Mouse (Mus musculus): ENCODE measurements around the gene Plagl1.
A peak's percentile ranks its signal among the peaks of the same experiment; 100 is the strongest.
"Not testable (repeated sequence)": the region's sequence is repeated elsewhere in the genome, so short reads cannot be mapped to it uniquely, and the experiment has no call there.

Gene Plagl1

DNA sequence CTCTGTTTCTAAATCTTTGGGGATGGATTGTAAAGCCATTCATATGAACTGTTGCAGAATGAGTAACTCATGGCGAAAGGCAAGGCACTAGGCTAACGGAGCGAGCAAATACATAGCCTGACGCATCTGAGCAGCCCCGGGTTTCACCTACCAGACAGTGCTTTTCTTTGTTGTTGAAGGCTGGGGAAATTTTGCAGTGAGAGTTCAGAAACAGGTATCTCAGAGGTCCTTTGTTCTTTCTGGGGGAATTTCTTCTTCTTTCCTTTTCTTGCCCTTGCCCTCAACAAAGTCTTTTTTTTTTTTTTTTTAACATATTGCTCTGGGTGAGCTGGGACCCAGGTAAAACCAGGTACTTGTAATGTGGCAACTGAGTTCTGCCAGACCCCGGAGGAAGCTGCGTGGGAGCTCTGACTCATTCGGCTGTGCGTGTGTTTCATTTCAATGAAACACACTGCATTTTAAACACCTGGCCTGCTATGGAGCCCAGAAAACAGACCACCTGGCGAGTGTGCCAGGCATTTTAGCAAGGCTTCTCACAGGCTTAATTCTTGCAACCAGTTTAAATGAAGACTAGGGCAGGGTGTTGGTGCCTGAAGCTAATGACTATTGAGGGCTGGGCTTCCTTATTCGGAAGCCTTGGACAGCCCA is at the start of gene Plagl1:
Gene Plagl1 (plus strand): TSS at position 484 of the 648 bp plus-strand sequence.
- peak; percentile 22 for DNase-seq (ENCODE audit: low spot score)

DNA sequence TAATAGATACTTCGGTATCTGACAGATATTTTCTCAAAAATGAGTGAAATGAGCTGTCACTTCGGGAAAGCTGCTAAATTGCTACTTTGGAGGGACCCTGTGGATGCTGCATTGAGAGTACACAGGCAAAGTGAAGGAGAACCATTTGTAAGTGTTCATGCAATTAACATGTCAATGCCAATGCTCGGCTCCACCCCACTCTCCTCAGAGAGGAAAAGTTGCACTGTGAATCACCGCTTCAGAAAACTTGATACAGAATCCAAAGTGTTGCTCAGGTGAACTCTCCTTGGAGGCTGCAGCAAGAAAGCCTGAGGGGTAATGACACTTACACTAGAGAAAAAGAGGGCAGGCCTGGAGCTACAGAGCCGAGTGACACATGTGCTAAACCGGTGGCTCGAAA is 46.3 kb upstream of the Plagl1 start:
- no peak for DNase-seq (ENCODE audit: low spot score)

DNA sequence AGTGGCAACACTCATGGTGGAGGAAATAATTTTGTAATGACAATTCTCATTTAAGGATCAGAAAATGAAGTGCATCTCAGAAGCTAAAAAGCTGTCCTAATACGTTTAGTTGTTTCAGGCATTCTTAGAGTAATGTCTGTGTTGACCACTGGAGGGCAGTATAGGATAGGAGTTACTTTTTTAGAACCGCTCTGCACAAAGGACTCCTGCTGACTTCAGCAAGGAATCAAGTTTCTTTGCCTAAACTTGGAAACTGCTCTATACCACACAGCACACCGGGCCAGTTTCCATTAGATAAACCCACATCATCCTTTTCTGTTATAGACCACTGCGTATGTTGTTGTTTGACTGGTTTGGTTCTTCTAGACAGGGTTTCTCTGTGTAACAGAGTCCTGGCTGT is 43.7 kb upstream of the Plagl1 start:
- DNase-seq (ENCODE audit: low spot score) = peak; percentile 67

DNA sequence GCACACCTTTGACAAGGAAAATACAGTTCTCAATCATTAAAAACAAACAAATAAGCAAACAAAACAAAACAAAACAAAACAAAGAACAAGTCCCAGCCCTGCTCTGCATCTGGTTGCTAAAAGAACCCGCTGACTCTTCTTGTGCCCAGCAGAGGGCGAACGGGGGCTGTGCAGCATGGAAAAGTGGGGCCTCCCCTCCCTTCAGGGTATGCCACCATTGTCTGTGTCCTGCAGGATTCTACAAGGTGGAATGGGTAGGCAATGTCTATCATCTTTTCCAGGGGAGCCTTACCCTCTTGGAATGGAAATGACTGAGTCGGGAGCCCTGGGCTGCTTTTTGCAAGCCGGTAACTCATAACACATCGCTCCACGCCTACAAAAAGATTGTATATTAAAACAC is 41.8 kb upstream of the Plagl1 start:
- DNase-seq (ENCODE audit: low spot score) = no peak

DNA sequence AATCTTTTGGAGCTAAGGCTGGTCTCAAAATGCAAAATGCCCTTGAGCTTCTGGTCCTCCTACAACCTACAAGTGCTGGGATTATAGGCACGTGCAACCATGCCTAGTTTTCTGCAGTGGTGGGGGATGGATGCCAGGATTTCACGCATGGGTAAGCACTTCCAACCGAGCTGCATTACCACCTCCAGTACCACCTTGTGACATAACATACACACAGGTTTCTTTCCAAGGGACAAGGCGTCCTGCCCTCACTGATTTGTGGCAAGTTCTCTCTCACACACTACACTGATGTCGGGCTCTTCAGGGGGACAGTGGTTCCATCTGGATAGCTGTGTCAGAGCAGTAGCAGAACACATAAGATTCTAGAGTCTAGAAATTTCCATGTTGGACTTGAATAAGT is 41.3 kb upstream of the Plagl1 start:
- no peak for DNase-seq (ENCODE audit: low spot score)

DNA sequence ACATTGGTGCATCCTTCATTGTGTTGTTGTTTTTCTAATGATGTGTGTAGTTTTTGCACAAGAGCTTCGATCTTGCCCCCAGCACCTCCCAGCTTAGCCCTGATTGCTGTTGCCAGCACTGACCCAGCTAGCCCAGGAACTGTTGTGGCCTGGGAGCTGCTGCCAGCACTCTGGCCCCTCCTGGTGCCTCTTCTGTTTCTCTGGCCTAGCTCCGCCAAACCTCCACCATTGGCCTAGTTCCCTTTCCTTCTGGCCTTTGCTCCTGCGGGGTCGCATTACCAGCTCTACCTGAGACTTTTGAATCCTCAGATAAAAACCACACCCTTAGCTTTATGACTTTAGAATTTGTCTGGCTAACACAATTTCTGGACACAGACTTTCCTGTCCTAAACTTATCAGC is 38.2 kb upstream of the Plagl1 start:
- no peak for DNase-seq (ENCODE audit: low spot score)

DNA sequence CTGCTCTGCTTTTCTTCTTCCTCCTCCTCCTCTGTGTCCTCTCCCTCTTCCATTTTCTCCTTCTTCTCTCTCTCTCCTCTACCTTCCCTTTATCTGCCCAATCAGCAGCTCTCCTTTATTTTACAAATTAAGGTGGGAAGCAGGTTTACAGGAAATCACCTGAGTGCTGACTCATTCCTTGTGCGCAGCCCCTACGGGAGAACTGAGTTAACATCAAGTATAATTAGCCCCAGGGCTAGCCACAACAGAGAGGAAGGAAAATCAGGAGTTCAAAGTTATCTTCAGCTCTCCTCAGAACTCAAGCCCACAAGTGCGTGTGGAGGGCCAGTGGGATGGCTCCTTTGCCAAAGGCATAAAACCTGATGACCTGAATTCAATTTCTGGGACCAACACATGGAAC is 36.3 kb upstream of the Plagl1 start:
- DNase-seq (ENCODE audit: low spot score) = not testable (repeated sequence)

DNA sequence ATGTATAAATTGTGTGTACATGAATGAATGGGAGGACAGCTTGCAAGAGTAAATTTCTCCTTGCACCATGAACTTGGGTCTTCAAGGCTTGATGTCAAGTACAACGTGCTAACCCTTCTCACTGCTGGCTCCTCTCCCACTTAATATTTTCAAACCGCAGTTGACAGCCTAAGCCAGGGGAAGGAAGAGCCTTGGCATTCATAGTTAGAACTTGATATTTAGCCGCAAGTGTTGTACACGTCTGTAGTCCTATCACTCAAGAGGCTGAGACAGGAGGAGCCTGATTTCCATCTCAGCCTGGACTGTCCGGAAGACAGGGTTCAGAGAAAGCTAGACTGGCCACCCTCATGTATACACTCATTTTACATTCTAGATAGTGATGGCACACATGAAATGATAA is 32.6 kb upstream of the Plagl1 start:
- DNase-seq (ENCODE audit: low spot score) = no peak

DNA sequence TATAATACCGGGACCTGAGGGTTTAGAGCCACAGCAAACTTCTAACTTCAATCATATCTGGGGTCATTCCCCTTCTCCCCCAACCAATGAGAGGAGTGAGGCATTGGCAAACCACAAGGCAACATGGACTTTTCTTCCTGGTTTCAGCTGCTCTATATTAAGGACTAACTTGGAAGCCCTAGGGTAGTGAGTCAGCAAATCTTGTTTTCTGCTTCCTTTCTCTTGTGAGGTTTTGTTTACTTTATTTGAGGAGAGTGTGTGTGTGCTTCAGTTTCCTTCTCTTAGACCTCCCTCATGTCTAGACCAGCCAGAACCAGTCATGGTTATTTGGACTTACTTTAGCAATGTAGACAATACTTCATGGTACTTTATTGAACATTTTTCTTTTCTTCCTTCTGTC is 32.1 kb upstream of the Plagl1 start:
- no peak for DNase-seq (ENCODE audit: low spot score)

DNA sequence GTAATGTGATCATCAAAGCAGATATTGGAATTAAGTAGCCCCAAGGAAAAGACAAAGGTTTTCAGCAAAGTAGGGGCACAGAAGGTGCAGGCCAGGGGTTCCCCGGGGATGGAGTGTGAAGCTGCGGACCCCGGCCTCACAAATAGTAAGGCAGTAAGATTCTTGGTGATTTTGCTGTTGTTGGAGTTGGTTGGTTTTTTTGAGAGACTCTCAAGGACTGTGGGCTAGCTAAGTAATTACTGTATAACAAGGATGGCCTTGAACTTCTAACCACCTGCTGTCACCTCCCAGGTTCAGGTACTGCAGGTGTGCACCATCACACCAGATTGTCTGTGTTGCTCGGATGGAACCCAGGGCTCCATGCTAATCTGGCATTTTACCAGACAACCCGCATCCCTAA is 30.9 kb upstream of the Plagl1 start:
- no peak for DNase-seq (ENCODE audit: low spot score)

DNA sequence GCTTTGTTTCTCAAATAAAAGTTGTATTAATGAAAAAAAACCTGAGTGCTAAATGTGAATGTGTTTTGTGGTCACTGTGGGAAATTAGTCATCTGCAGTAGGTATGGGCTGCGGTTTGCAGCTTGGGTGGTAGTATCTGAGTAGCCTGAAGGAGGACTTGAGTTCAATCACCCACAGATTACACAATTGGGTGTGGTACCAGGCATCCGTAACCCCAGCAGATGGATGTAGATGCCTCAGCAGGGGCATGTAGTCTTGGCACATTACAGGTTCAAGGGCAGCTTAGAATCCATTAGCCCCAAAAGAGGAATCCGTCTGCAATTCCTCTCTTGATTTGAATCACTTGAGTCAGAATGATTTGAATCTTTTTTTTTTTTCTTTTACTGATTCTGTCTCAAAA is 25.0 kb upstream of the Plagl1 start:
- DNase-seq (ENCODE audit: low spot score) = no peak

DNA sequence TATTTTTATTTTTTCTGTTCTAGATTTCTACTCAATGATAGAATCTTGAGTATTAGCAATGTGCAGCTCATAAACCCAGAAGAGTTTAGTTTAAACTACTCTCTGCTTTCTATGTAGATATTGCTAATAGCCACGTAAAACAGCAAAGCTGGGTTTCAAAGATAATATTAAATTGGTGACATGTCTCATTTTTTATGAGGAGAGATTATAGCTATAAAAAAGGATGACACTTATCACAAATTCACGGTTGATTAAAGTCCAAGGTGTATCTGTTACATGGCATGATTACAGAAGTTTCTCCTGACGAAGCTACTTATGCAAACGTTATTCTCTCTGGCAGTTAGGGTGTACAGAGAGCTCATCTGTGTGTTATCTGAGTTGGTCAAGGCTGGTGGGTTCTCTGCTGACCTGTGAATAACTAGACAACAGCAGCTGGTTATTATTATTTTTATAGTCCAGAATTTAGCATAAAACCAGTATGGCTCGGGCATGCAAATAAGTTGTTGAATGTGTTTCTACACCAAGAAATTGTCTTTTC is 20.6 kb upstream of the Plagl1 start:
- no peak for DNase-seq (ENCODE audit: low spot score)

DNA sequence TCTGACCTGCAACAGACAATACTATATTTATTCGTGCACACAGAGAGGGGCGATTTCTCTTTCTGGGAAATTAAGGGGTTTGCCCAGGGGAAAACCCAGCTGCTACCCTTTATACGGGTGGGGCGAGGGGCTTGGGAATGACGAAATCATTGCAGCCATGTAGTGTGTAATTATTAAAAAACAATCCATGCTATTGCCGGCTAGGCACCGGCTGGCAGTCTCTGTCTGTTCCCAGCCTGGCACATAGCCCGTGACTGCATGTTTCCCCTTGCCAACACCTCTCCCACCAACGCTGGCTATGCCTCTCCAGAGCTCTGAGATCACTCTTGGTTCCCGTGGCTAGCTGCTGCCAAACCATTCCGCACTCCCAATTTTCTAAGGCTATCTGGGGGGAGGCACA is 15.6 kb upstream of the Plagl1 start:
- no peak for DNase-seq (ENCODE audit: low spot score)

DNA sequence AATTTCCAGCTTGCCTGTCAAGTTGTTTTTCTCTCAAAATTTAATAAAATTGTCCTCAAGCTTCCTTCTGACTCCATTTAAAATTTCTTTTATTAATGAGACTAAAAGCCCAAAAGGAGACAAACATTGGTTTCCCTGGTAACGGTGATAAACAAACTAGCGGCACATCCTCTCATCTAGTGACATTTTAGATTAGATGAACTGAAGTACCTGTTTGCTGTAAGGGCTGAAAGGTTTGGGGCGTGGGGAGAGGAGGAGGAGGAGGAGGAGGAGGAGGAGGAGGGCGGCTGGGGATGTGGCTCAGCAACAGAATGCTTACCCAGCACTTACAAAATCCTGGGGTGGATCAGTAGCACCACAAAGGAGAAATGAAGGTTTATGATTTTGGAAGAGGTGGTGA is 12.5 kb upstream of the Plagl1 start:
- DNase-seq (ENCODE audit: low spot score) = no peak

DNA sequence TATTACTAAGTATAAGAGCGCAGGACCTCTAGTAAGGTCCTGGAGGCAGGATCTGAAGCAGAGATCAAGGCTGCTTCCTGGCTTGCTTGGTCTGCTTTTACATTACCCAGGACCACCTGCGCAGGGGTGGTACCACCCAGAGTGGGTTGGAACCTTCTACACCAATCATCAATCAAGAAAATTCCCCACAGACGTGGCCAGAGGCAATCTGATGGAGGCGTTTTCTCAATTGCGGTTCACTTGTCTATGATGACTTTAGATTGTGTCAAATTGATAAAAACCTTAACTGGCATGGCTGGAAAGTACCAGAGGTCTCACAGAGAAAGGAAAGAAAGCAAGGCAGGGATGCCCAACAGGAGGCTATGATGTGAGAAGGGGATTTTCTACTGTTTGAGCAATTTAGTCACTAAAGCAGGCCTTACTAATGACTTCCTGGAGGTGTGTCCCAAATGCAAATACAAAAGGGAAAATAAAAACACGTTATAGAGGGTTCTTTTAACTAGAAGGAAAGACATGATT is 3.4 kb upstream of the Plagl1 start:
- DNase-seq (ENCODE audit: low spot score) = peak; percentile 32

DNA sequence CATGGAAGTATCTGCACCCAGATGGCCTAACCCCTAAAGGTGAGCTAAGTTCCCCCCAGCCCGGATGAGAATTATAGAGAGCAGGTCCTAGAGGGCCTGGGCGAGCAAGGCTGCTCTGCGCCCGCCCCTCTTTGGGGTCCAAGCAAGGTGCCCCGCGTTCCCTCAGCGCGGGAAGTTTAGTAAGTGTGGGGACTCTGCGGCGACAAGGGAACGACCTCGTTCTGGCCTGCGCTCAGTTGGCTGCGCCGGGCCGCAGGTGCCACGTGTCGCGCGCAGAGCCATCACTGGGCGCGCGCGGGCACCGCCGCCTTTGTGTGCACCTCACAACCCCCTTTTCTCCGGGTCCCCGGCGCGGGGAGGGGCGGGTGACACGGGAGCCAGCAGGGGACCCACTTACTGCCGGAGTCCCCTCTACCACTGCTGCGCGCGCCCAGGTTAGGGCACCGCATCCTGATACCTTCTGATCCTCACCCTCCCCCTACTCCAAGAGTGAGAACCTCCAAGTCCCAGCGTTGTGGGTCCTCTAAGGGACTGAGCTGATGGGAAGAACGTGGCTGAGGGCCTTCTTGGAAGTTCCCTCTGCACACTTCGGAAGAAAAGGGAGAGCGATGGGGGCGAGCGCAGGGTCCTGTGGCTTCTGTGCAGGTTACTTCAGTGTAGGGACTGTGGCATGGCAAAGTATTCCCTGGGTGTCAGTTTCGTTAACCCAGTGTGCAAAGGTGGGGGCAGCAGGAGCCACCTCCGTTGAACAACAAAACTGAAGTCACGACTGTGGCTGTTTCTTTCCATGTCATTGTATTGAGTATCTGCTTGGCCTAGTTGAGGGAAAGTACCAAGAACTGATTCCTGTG is 742 bp downstream of the Plagl1 start:
- DNase-seq (ENCODE audit: low spot score) = no peak

DNA sequence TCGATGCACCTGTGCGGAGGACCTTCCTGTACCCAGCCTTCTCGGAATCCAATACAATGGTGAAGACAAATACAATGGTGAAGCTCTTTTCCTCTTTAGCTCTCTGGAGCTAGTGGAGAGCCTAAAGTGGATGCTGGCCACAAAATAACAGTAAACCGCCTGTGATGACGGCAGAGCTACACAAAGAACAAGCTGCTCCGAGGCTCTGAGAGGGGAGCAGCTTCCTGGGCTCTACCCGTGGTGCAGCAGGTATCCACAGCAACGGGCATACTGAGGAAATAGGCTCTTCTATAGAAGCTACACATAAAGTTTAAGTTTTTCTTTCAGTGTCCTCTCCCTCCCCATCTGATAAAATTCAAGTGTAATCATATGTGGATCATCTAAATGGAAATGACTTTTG is 2.1 kb downstream of the Plagl1 start:
- DNase-seq (ENCODE audit: low spot score) = peak; percentile 41

DNA sequence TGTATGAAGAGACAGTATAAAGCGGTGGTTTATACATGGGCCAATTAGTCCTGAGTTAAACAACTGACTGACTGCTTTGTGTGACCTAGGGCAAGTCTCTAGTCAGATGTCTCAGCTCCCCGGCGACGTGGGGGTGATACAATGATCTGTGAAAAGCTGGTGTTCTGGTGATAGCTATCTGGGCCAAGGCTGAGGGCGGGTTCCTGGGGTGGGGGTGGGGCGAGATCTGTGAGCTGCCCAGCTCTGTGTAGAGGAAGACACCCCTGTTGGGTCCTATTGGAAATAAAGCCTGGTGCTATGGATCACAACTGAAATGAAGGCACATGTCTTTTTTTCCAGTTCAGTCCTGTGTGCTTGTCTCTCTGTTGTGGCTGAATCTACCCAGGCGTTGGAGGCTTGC is 3.2 kb downstream of the Plagl1 start:
- no peak for DNase-seq (ENCODE audit: low spot score)

DNA sequence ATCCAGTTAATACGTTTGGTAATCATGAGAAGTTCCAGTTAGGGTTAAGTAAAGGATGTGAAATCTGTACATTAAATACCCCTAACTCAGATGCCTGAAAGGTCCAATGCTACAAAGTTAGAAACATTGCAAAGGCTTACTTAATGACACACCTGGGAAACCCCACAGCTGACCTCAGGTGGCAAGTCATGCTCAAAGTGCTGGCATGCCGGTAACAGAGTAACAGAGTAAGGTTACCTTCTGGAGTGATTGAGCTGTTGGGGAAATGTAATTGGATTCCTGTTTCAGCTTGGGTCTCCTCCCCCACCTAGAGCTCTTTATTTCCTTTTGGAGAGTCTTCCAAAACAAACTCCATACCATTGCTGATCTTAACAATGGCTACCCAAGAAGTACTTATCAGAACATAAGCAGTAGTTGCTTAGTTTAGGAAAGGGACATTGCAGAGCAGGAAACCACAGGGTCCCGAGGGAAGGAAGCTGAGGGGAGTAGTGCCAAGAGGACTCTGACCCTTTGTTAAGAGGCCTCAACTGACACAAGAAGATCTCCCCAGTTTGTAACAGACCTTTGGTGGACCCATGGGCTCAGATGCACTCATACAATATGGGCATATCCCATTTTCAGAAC is 4.9 kb downstream of the Plagl1 start:
- DNase-seq (ENCODE audit: low spot score) = no peak

DNA sequence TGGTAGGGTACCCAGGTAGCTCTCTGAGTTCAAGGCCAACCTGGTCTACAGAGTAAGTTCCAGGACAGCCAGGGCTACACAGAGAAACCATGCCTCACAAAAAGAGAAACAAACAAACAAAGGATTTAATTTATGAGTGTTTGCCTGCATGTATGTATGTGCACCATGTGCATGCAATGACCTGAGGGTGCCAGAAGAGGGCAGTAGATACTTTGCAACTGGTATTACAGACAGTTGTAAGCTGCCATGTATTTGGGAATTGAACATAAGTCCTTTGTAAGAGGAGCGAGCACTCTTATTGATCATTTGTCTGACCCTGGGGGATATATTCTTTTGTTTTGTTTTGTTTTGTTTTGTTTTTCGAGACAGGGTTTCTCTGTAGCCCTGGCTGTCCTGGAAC is 10.7 kb downstream of the Plagl1 start:
- DNase-seq (ENCODE audit: low spot score) = no peak

DNA sequence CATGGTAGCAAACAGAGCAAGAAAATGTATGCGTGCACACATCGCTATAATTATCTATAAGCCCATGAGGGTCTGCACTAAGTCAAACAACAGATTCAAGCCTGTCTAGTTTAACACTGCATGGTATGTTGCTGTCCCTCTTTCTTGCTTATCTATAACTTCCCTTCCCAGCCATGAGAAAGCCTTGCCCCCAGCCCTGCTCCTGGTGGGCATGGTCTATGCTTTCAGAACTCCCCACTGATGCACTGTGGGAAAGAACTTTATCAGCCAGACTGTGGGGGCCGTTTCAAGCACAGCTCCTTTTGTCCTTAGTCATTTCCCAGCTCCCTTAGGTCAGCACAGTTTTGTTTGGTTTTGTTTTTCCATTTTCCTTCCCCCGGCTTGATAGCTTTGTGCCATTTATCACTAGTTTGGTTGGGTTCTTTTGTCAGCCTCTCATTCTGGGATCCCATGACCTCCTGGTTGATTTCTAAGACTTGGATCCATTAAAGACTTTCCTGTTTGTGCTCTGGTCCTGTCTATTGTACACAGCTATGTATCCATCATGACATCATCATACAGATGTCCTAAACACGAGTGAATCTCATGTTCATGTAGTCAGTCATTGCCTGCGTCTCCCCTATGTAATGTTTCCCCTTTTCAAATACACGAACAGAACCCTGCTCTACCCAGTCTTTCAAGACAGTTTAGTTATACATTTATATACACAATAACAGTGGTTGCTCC is 16.7 kb downstream of the Plagl1 start:
- DNase-seq (ENCODE audit: low spot score) = no peak

DNA sequence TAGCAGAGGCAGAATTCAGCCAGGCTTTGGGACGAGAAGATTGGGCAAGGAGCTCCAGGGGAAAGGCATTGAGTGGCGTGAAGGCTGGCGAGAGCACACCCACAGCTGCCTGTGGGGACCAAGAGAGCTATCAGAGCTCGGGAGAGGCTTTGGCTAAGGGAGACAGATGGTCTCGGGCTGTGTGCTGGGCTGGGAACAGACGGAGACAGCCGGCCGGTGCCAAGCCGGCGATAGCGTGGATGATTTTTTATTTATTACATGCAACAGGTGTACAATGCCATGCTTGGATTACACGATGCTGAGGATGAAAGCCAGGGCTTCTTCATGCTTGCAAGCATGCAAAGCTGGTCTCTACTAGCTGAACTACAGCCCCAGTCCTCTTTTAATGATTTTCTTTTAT is 22.2 kb downstream of the Plagl1 start:
- DNase-seq (ENCODE audit: low spot score) = no peak
